Mouse (Mus musculus): Measurements from ENCODE around the gene Gm13539. TPM values are rescaled to one million over a fixed set of nuclear protein-coding genes. Genes with fewer than 3 reads are reported as not detected.

Gene Gm13539
- polyA plus RNA-seq, 1 experiment: not detected

- no peak overlapping the region for H3K27ac ChIP-seq (ENCODE audit: control insufficient read depth, insufficient read depth, low read depth, low read length, poor library complexity)
- 77% methylated on average over 2 of the region's 2 CpGs for WGBS
- TF ChIP-seq CTCF (IDR thresholded peaks at IDR 0.05; ENCODE audit: control insufficient read depth, insufficient read depth, low read length): no peak
- no peak for TF ChIP-seq POLR2A (IDR thresholded peaks at IDR 0.05; ENCODE audit: borderline replicate concordance, control insufficient read depth, low read depth, low read length)
- H3K4me3 ChIP-seq (replicated peaks; ENCODE audit: control insufficient read depth, low read depth, low read length): no peak overlapping the region
- no peaks in the 10 kb centered on the region for H3K4me1 ChIP-seq (ENCODE audit: control insufficient read depth, insufficient read depth, low read length)
Observed at GRCm38 (mm10) chr2:25773507-25773906, 8.6 kb upstream of the Gm13539 start.

DNA sequence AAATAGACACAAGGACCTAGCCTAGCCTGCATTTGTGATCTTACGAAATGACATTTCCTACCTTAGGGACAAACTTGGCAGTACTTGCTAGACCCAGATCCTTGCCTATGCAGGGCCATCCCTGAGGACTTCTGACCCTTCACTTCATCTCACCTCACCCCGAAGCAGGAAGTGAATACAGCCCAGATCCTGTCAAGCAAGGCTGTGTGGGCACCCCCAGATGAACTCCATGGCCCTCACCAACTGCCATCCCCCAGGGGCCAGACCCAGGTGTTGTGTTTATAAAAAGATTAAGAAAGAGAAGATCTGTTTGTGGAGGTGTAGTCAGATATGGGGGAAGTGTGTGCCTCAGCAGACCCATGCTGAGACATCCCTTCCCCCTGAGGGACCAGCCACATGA is 7.4 kb upstream of the Gm13539 start:
- 52% methylated on average over 2 of the region's 2 CpGs for WGBS
- no peak overlapping the region for H3K27ac ChIP-seq (ENCODE audit: control insufficient read depth, insufficient read depth, low read depth, low read length, poor library complexity)
- no peak overlapping the region for H3K4me3 ChIP-seq (replicated peaks; ENCODE audit: control insufficient read depth, low read depth, low read length)
- TF ChIP-seq POLR2A (IDR thresholded peaks at IDR 0.05; ENCODE audit: borderline replicate concordance, control insufficient read depth, low read depth, low read length): no peak
- no peak for TF ChIP-seq CTCF (IDR thresholded peaks at IDR 0.05; ENCODE audit: control insufficient read depth, insufficient read depth, low read length)
- H3K4me1 ChIP-seq (ENCODE audit: control insufficient read depth, insufficient read depth, low read length): no peaks in the 10 kb centered on the region

DNA sequence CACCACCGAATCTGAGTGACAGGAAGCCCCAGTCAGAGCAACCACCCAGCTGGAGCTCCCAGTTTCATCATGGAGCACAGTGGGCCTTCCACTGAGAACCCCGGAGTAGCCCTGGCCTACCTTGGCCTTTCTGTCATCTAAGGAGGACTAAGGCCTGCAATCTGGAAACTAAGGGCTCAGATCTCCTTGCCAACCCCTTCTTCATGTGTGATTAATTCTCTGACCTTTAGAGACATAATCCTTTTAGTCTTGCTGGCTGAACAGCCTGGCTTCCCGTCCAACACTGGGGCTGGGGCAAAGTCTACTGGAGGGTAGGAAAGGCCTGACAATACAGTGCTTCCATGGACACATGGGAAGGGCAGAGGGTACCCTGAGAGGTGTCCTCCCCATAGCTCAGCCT is 6.1 kb upstream of the Gm13539 start:
- 62% methylated on average over 3 of the region's 3 CpGs for WGBS
- Histone ChIP-seq H3K4me1 (ENCODE audit: control insufficient read depth, insufficient read depth, low read length) (no peaks in the 10 kb centered on the region), H3K27ac (ENCODE audit: control insufficient read depth, insufficient read depth, low read depth, low read length, poor library complexity) (no peak overlapping the region), H3K4me3 (replicated peaks; ENCODE audit: control insufficient read depth, low read depth, low read length) (no peak overlapping the region)
- TF ChIP-seq CTCF (IDR thresholded peaks at IDR 0.05; ENCODE audit: control insufficient read depth, insufficient read depth, low read length) (no peak), POLR2A (IDR thresholded peaks at IDR 0.05; ENCODE audit: borderline replicate concordance, control insufficient read depth, low read depth, low read length) (no peak)

- no peak within 1 kb of the TSS for H3K27ac ChIP-seq (ENCODE audit: control insufficient read depth, insufficient read depth, low read depth, low read length, poor library complexity)
- 80% methylated on average over 1 of the region's 1 CpGs for WGBS
- TF ChIP-seq CTCF (IDR thresholded peaks at IDR 0.05; ENCODE audit: control insufficient read depth, insufficient read depth, low read length) (no peak), POLR2A (IDR thresholded peaks at IDR 0.05; ENCODE audit: borderline replicate concordance, control insufficient read depth, low read depth, low read length) (no peak)
- no peaks in the 10 kb centered on the region for H3K4me1 ChIP-seq (ENCODE audit: control insufficient read depth, insufficient read depth, low read length)
- H3K4me3 ChIP-seq (replicated peaks; ENCODE audit: control insufficient read depth, low read depth, low read length): no peak within 1 kb of the TSS
Observed at GRCm38 (mm10) chr2:25776717-25777116, 5.3 kb upstream of the Gm13539 start, which contains the start of gene Lcn11. Gene Lcn11, plus strand, starts transcription at chr2:25777017.

GRCm38 (mm10) chr2:25779076-25779475 is 3.0 kb upstream of the Gm13539 start:
- Histone ChIP-seq H3K4me1 (ENCODE audit: control insufficient read depth, insufficient read depth, low read length) (no peaks in the 10 kb centered on the region), H3K4me3 (replicated peaks; ENCODE audit: control insufficient read depth, low read depth, low read length) (no peak overlapping the region), H3K27ac (ENCODE audit: control insufficient read depth, insufficient read depth, low read depth, low read length, poor library complexity) (no peak overlapping the region)
- TF ChIP-seq CTCF (IDR thresholded peaks at IDR 0.05; ENCODE audit: control insufficient read depth, insufficient read depth, low read length) (no peak), POLR2A (IDR thresholded peaks at IDR 0.05; ENCODE audit: borderline replicate concordance, control insufficient read depth, low read depth, low read length) (no peak)
- WGBS: 81% methylated on average over 9 of the region's 9 CpGs

DNA sequence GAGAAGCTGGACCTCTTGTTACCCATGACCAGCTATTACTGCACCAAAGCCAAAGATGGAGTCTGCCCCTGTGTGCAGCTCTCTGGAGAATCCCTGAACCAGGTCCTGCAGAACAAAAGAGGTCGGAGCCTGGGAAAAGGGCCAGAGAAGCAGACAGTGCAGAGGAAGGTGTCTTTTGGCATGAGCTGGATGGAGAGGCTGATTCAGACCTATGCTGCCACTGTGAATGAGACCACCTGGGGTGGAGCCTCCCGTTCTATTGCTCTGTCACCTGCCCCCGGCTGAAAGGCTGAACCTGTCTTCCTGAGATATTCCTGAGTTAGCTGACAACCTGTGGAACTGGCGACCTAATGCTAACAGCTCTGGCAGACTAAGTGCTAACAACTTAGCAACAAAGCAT is 1.1 kb upstream of the Gm13539 start:
- WGBS: 49% methylated on average over 4 of the region's 4 CpGs
- Histone ChIP-seq H3K4me1 (ENCODE audit: control insufficient read depth, insufficient read depth, low read length) (no peaks in the 10 kb centered on the region), H3K27ac (ENCODE audit: control insufficient read depth, insufficient read depth, low read depth, low read length, poor library complexity) (no peak overlapping the region), H3K4me3 (replicated peaks; ENCODE audit: control insufficient read depth, low read depth, low read length) (no peak overlapping the region)
- TF ChIP-seq POLR2A (IDR thresholded peaks at IDR 0.05; ENCODE audit: borderline replicate concordance, control insufficient read depth, low read depth, low read length) (no peak), CTCF (IDR thresholded peaks at IDR 0.05; ENCODE audit: control insufficient read depth, insufficient read depth, low read length) (no peak)

- H3K4me1 ChIP-seq (ENCODE audit: control insufficient read depth, insufficient read depth, low read length): no peaks in the 10 kb centered on the region
- 68% methylated on average over 5 of the region's 5 CpGs for WGBS
- H3K4me3 ChIP-seq (replicated peaks; ENCODE audit: control insufficient read depth, low read depth, low read length): no peak overlapping the region
- H3K27ac ChIP-seq (ENCODE audit: control insufficient read depth, insufficient read depth, low read depth, low read length, poor library complexity): no peak overlapping the region
- TF ChIP-seq POLR2A (IDR thresholded peaks at IDR 0.05; ENCODE audit: borderline replicate concordance, control insufficient read depth, low read depth, low read length) (no peak), CTCF (IDR thresholded peaks at IDR 0.05; ENCODE audit: control insufficient read depth, insufficient read depth, low read length) (no peak)
Observed at GRCm38 (mm10) chr2:25785573-25786322, 3.7 kb downstream of the Gm13539 start.

DNA sequence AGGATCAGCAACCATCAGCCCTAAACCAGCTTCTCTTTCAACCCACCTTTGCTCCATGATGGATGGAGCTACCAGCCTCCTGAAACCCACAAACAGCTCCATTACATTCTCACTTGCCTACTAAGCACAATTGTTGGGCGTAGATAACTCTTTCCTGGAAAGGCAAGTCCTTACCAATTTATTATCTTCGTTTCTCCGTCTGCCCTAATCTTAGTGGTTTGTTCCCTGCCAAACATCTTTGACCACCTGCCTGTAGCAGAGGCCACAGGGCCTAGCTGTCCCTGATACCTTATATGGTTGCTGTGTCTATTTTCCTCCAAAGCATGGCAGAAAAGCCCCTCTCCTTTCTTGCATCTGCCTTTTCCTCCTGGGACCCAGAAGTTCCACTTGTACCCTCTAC is 7.0 kb downstream of the Gm13539 start:
- 63% methylated on average over 3 of the region's 3 CpGs for WGBS
- Histone ChIP-seq H3K4me1 (ENCODE audit: control insufficient read depth, insufficient read depth, low read length) (no peaks in the 10 kb centered on the region), H3K27ac (ENCODE audit: control insufficient read depth, insufficient read depth, low read depth, low read length, poor library complexity) (no peak overlapping the region), H3K4me3 (replicated peaks; ENCODE audit: control insufficient read depth, low read depth, low read length) (no peak overlapping the region)
- TF ChIP-seq CTCF (IDR thresholded peaks at IDR 0.05; ENCODE audit: control insufficient read depth, insufficient read depth, low read length) (no peak), POLR2A (IDR thresholded peaks at IDR 0.05; ENCODE audit: borderline replicate concordance, control insufficient read depth, low read depth, low read length) (no peak)
